Mouse (Mus musculus) forebrain, embryonic 15.5 days (tissue): Measurements from ENCODE around the gene 2410015M20Rik. TPM values are rescaled to one million over a fixed set of nuclear protein-coding genes. Genes with fewer than 3 reads are reported as not detected.
A peak's percentile ranks its signal among the peaks of the same experiment; 100 is the strongest.
"Not testable (repeated sequence)": the region's sequence is repeated elsewhere in the genome, so short reads cannot be mapped to it uniquely, and the experiment has no call there.

Experiments
- ATAC-seq: fragments of 200-750 bp; cut with Nextera tagmentation; replicated peaks from 2 replicates; pipeline ENCODE4 v1.8.0; 2017; ENCODE audit warnings: mild to moderate bottlenecking, moderate TSS enrichment, moderate library complexity
- H3K27ac ChIP-seq: fragments of 300-500 bp; sonication (generic); replicated peaks from 2 replicates; pipeline ENCODE4 v1.5.1; 2015; ENCODE audit warnings: mild to moderate bottlenecking, inconsistent platforms
- H3K27me3 ChIP-seq: fragments of 300-500 bp; sonication (generic); 2 replicates; pipeline ENCODE4 v1.6.1; 2015; ENCODE audit warnings: inconsistent platforms
- H3K36me3 ChIP-seq: fragments of 300-500 bp; sonication (generic); 2 replicates; pipeline ENCODE4 v1.6.1; 2015; ENCODE audit warnings: mild to moderate bottlenecking, inconsistent platforms
- H3K4me1 ChIP-seq: fragments of 300-500 bp; sonication (generic); 2 replicates; pipeline ENCODE4 v1.6.1; 2015; ENCODE audit warnings: inconsistent platforms
- H3K4me2 ChIP-seq: fragments of 300-500 bp; sonication (generic); replicated peaks from 2 replicates; pipeline ENCODE4 v1.6.1; 2015; ENCODE audit warnings: mild to moderate bottlenecking, inconsistent platforms
- H3K4me3 ChIP-seq: fragments of 300-500 bp; sonication (generic); 2 replicates; pipeline ENCODE4 v1.5.1; 2015; ENCODE audit warnings: mild to moderate bottlenecking, inconsistent platforms
- H3K9ac ChIP-seq: fragments of 300-500 bp; sonication (generic); replicated peaks from 2 replicates; pipeline ENCODE4 v1.6.1; 2015; ENCODE audit warnings: mild to moderate bottlenecking, inconsistent platforms
- H3K9me3 ChIP-seq: fragments of 300-500 bp; sonication (generic); 2 replicates; pipeline ENCODE4 v1.6.1; 2016; ENCODE audit warnings: inconsistent platforms
- WGBS: fragments of 180-500 bp; shearing (Covaris S2); methylation state at CpG from one replicate; pipeline ENCODE4 v1.1.7; 2015; ENCODE audit warnings: mixed read lengths; 5-methylcytosine and 5-hydroxymethylcytosine counted together
- polyA plus RNA-seq: library from polyadenylated mRNA; unstranded; fragments of >200 nt; fragmentation: Nextera tagmentation; extraction: Ambion mirVana; gene quantifications from 2 replicates; pipeline ENCODE4 v1.2.1, GENCODE M21; 2015

The 2410015M20Rik gene
- polyA plus RNA-seq, result 194 and 210 TPM in 2 replicates

GRCm38 (mm10) chr17:56609452-56610171 lies at the start of gene 2410015M20Rik:
TSS of gene 2410015M20Rik (minus strand) at chr17:56609771.
- Histone ChIP-seq H3K27ac (peak within 1 kb of the TSS; percentile 79), H3K36me3 (peaks cover 37% of the 10 kb centered on the region), H3K4me2 (peak within 1 kb of the TSS; percentile 72), H3K4me3 (peak within 1 kb of the TSS; percentile 65), H3K9me3 (no peaks in the 10 kb centered on the region), H3K9ac (peak within 1 kb of the TSS; percentile 76), H3K4me1 (peaks cover 29% of the 10 kb centered on the region), H3K27me3 (no peaks in the 10 kb centered on the region)
- WGBS, result under 1% methylated on average over 44 of the region's 44 CpGs
- ATAC-seq, result peak; percentile 87

DNA sequence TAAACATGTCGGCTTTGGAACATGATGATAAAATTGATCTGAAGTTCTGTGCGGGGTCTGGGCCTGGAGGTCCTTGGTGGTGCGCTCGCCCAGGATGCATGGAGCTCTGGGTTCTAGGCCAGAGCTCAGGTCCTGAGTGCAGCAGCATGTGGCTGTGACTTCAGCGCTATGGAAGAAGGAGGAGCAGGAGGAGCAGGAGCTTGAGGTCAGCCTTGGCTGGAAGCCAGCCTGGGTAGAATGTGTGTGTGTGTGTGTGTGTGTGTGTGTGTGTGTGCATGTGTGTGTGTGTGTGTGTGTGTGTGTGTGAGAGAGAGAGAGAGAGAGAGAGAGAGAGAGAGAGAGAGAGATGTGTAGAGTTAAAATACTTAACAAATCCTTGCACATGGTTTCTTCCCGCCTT lies 46.6 kb upstream of the 2410015M20Rik start:
- Histone ChIP-seq H3K9ac (no peak overlapping the region), H3K4me1 (no peaks in the 10 kb centered on the region), H3K36me3 (no peaks in the 10 kb centered on the region), H3K27me3 (no peaks in the 10 kb centered on the region), H3K27ac (no peak overlapping the region), H3K4me3 (no peak overlapping the region), H3K9me3 (no peaks in the 10 kb centered on the region), H3K4me2 (no peak overlapping the region)
- ATAC-seq, result no peak
- 84% methylated on average over 6 of the region's 6 CpGs for WGBS

- ATAC-seq, result no peak
- no peak overlapping the region for H3K9ac ChIP-seq
- no peaks in the 10 kb centered on the region for H3K27me3 ChIP-seq
- 90% methylated on average over 3 of the region's 3 CpGs for WGBS
- H3K27ac ChIP-seq, result no peak overlapping the region
- H3K9me3 ChIP-seq, result no peaks in the 10 kb centered on the region
- no peak overlapping the region for H3K4me3 ChIP-seq
- H3K4me2 ChIP-seq, result no peak overlapping the region
- no peaks in the 10 kb centered on the region for H3K4me1 ChIP-seq
- H3K36me3 ChIP-seq, result no peaks in the 10 kb centered on the region
Measured at GRCm38 (mm10) chr17:56655311-56655710, 45.7 kb upstream of the 2410015M20Rik start.

DNA sequence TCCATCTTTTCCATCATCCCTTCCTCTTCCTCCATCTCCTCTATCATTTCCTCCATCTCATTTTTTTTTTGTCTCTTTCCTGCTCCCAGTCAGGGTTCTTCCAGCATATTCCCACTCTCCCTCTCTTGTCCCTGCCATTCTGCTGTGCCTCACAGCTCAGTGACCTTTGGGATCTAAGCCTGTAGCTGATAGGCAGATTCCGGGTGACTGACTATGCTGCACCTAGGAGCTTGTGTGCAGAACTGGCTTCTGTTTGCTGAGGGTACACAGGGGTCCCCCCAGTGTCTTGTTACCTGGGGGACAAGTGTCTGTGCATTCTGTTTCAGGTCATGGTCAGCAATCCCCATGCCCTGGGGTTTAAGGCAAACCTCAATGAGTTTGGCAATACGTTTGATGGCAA lies 45.2 kb upstream of the 2410015M20Rik start:
- Histone ChIP-seq H3K4me3 (no peak overlapping the region), H3K4me1 (no peaks in the 10 kb centered on the region), H3K27me3 (no peaks in the 10 kb centered on the region), H3K36me3 (no peaks in the 10 kb centered on the region), H3K4me2 (no peak overlapping the region), H3K9ac (no peak overlapping the region), H3K27ac (no peak overlapping the region), H3K9me3 (no peaks in the 10 kb centered on the region)
- 81% methylated on average over 2 of the region's 2 CpGs for WGBS
- no peak for ATAC-seq

GRCm38 (mm10) chr17:56651801-56652200 lies 42.2 kb upstream of the 2410015M20Rik start:
- Histone ChIP-seq H3K4me1 (no peaks in the 10 kb centered on the region), H3K27ac (no peak overlapping the region), H3K4me3 (no peak overlapping the region), H3K36me3 (no peaks in the 10 kb centered on the region), H3K9ac (no peak overlapping the region), H3K4me2 (no peak overlapping the region), H3K27me3 (no peaks in the 10 kb centered on the region), H3K9me3 (no peaks in the 10 kb centered on the region)
- 43% methylated on average over 10 of the region's 10 CpGs for WGBS
- ATAC-seq, result no peak

GRCm38 (mm10) chr17:56647546-56647945 lies 38.0 kb upstream of the 2410015M20Rik start:
- Histone ChIP-seq H3K27me3 (no peaks in the 10 kb centered on the region), H3K9me3 (no peaks in the 10 kb centered on the region), H3K4me3 (no peak overlapping the region), H3K4me1 (no peaks in the 10 kb centered on the region), H3K36me3 (no peaks in the 10 kb centered on the region), H3K9ac (no peak overlapping the region), H3K4me2 (no peak overlapping the region), H3K27ac (no peak overlapping the region)
- ATAC-seq, result no peak
- 75% methylated on average over 9 of the region's 13 CpGs for WGBS

GRCm38 (mm10) chr17:56643237-56643636 lies 33.7 kb upstream of the 2410015M20Rik start:
- WGBS, result 81% methylated on average over 4 of the region's 4 CpGs
- H3K9ac ChIP-seq, result no peak overlapping the region

GRCm38 (mm10) chr17:56634023-56634422 lies 24.5 kb upstream of the 2410015M20Rik start:
- no peaks in the 10 kb centered on the region for H3K36me3 ChIP-seq
- no peak overlapping the region for H3K27ac ChIP-seq
- no peaks in the 10 kb centered on the region; the same call in 1 of the 2 replicates for H3K27me3 ChIP-seq
- ATAC-seq, result no peak
- H3K4me2 ChIP-seq, result no peak overlapping the region
- no peak overlapping the region for H3K9ac ChIP-seq
- WGBS, result 87% methylated on average over 6 of the region's 6 CpGs
- no peak overlapping the region for H3K4me3 ChIP-seq
- H3K9me3 ChIP-seq, result no peaks in the 10 kb centered on the region
- no peaks in the 10 kb centered on the region for H3K4me1 ChIP-seq

More at GRCm38 (mm10) chr17:56643237-56643636, 33.7 kb upstream of the 2410015M20Rik start:
- no peaks in the 10 kb centered on the region for H3K27me3 ChIP-seq
- ATAC-seq, result no peak
- no peak overlapping the region for H3K4me3 ChIP-seq
- no peaks in the 10 kb centered on the region for H3K4me1 ChIP-seq
- H3K4me2 ChIP-seq, result no peak overlapping the region
- H3K36me3 ChIP-seq, result no peaks in the 10 kb centered on the region
- H3K27ac ChIP-seq, result no peak overlapping the region
- H3K9me3 ChIP-seq, result no peaks in the 10 kb centered on the region

DNA sequence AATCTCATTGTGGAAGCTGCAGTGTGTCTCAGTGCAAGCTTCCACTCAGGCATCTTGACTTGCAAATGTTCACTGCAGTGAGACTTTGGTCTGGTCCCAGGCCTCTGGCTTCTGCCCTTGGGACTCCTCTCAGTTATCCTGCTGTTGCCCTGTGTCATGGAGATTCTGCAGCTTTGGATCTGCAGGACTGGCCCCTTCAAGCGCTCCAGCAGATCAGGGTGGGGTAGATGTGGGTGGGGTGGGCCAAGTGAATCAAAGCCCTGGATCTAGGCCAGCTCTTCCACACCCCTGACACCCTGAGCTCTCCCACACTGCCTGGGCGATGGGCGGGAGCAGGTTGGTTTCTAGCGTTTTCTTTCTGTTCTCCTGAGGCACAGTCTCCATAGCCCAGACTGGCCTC lies 22.2 kb upstream of the 2410015M20Rik start:
- H3K4me1 ChIP-seq, result peaks cover 12% of the 10 kb centered on the region
- no peak overlapping the region for H3K9ac ChIP-seq
- no peaks in the 10 kb centered on the region for H3K36me3 ChIP-seq
- H3K27me3 ChIP-seq, result peaks cover 3% of the 10 kb centered on the region; the same call in 1 of the 2 replicates
- no peak for ATAC-seq
- H3K4me2 ChIP-seq, result no peak overlapping the region
- WGBS, result 55% methylated on average over 4 of the region's 4 CpGs
- no peak overlapping the region for H3K27ac ChIP-seq
- H3K4me3 ChIP-seq, result no peak overlapping the region
- no peaks in the 10 kb centered on the region for H3K9me3 ChIP-seq

GRCm38 (mm10) chr17:56629800-56630781 lies 20.5 kb upstream of the 2410015M20Rik start:
- not testable (repeated sequence) for H3K9ac ChIP-seq, H3K4me3 ChIP-seq, H3K27me3 ChIP-seq, H3K27ac ChIP-seq, ATAC-seq, H3K9me3 ChIP-seq, H3K36me3 ChIP-seq, H3K4me2 ChIP-seq
- 86% methylated on average over 27 of the region's 27 CpGs for WGBS
- peaks cover 24% of the 10 kb centered on the region for H3K4me1 ChIP-seq

DNA sequence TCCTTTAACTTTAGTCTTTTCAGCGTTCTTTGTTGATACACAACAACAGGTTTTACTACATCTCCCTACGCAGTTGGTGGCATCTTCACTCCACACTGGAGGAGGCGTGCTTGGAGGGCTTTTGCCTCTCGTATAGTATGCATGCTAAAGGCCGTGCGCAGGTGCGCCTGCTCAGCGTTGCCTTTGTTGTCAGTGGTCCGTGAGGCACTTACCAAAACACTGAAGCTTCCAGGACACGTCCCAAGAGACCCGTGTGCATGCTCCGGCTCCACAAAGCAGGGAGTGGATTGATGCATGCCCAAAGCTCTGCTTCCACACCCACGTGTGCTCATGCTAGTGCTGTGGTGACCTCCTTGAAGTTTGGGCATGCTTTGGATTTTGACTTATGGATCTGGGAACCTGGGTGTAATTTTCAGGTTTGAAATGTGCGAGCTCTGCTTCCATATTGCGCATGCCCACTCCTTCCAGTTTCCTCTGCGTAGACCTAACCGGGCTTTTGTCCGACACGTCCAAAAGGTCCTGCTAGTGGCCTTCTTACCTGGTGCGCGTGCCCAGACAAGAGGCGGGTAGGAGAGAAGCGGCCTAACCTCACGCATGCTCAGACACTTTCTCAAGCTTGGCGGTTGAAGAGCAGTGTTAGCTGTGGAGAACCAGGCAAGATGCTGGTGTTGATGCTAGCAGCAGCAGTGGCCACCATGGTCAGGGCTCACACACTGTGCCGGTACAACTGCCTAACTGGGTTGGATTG lies 18.1 kb upstream of the 2410015M20Rik start, which contains the start of gene Catsperd:
Catsperd (plus strand) TSS at position 614 of the 748 bp plus-strand sequence.
- 9% methylated on average over 26 of the region's 26 CpGs for WGBS
- Histone ChIP-seq H3K27ac (peak within 1 kb of the TSS; percentile 39), H3K36me3 (0 out of 2 replicates have a peak, but pooled peaks cover 5% of the 10 kb centered on the region), H3K4me1 (peaks cover 28% of the 10 kb centered on the region), H3K27me3 (peaks cover 3% of the 10 kb centered on the region; the same call in 1 of the 2 replicates), H3K4me2 (peak within 1 kb of the TSS; percentile 89), H3K9me3 (no peaks in the 10 kb centered on the region), H3K4me3 (peak within 1 kb of the TSS; percentile 79), H3K9ac (peak within 1 kb of the TSS; percentile 25; the same call in 1 of the 2 replicates)
- ATAC-seq, result peak; percentile 48
